Mouse (Mus musculus): Measurements from ENCODE around the gene Cntn5. TPM values are rescaled to one million over a fixed set of nuclear protein-coding genes. Genes with fewer than 3 reads are reported as not detected.

Gene Cntn5
- polyA plus RNA-seq, 1 experiment: not detected

- no peaks in the 10 kb centered on the region for H3K36me3 ChIP-seq (replicated peaks; ENCODE audit: low read length)
- no peaks in the 10 kb centered on the region for H3K9me3 ChIP-seq
- TF ChIP-seq FLI1 (IDR thresholded peaks at IDR 0.05; ENCODE audit: low read length) (no peak), GATA1 (IDR thresholded peaks at IDR 0.05; ENCODE audit: borderline replicate concordance, low read length) (no peak)
- H3K4me1 ChIP-seq: no peaks in the 10 kb centered on the region
- H3K4me3 ChIP-seq (replicated peaks): no peak overlapping the region
- no peaks in the 10 kb centered on the region for H3K27me3 ChIP-seq (replicated peaks)
Measured at GRCm38 (mm10) chr9:10324697-10325368, 579.7 kb downstream of the Cntn5 start.

- Histone ChIP-seq H3K4me1 (no peaks in the 10 kb centered on the region), H3K36me3 (replicated peaks; ENCODE audit: low read length) (no peaks in the 10 kb centered on the region), H3K9me3 (no peaks in the 10 kb centered on the region), H3K4me3 (replicated peaks) (no peak overlapping the region), H3K27me3 (replicated peaks) (no peaks in the 10 kb centered on the region)
- TF ChIP-seq FLI1 (IDR thresholded peaks at IDR 0.05; ENCODE audit: low read length) (no peak), GATA1 (IDR thresholded peaks at IDR 0.05; ENCODE audit: borderline replicate concordance, low read length) (no peak)
Measured at GRCm38 (mm10) chr9:10269342-10269741, 635.2 kb downstream of the Cntn5 start.

GRCm38 (mm10) chr9:10268836-10269235 is 635.7 kb downstream of the Cntn5 start:
- H3K4me1 ChIP-seq: no peaks in the 10 kb centered on the region
- TF ChIP-seq FLI1 (IDR thresholded peaks at IDR 0.05; ENCODE audit: low read length) (no peak), GATA1 (IDR thresholded peaks at IDR 0.05; ENCODE audit: borderline replicate concordance, low read length) (no peak)
- H3K9me3 ChIP-seq: no peaks in the 10 kb centered on the region
- no peaks in the 10 kb centered on the region for H3K27me3 ChIP-seq (replicated peaks)
- H3K36me3 ChIP-seq (replicated peaks; ENCODE audit: low read length): no peaks in the 10 kb centered on the region
- H3K4me3 ChIP-seq (replicated peaks): no peak overlapping the region

- TF ChIP-seq GATA1 (IDR thresholded peaks at IDR 0.05; ENCODE audit: borderline replicate concordance, low read length): no peak
- Histone ChIP-seq H3K27me3 (replicated peaks) (no peaks in the 10 kb centered on the region), H3K36me3 (replicated peaks; ENCODE audit: low read length) (no peaks in the 10 kb centered on the region), H3K4me3 (replicated peaks) (no peak overlapping the region), H3K4me1 (no peaks in the 10 kb centered on the region), H3K9me3 (no peaks in the 10 kb centered on the region)
Measured at GRCm38 (mm10) chr9:10265616-10266015, 639.0 kb downstream of the Cntn5 start.

GRCm38 (mm10) chr9:10233364-10233763 is 671.2 kb downstream of the Cntn5 start:
- Histone ChIP-seq H3K4me3 (replicated peaks) (no peak overlapping the region), H3K27me3 (replicated peaks) (no peaks in the 10 kb centered on the region), H3K36me3 (replicated peaks; ENCODE audit: low read length) (no peaks in the 10 kb centered on the region), H3K9me3 (no peaks in the 10 kb centered on the region), H3K4me1 (no peaks in the 10 kb centered on the region)
- TF ChIP-seq FLI1 (IDR thresholded peaks at IDR 0.05; ENCODE audit: low read length) (no peak), GATA1 (IDR thresholded peaks at IDR 0.05; ENCODE audit: borderline replicate concordance, low read length) (no peak)

GRCm38 (mm10) chr9:10232066-10232465 is 672.5 kb downstream of the Cntn5 start:
- no peak overlapping the region for H3K4me3 ChIP-seq (replicated peaks)
- TF ChIP-seq GATA1 (IDR thresholded peaks at IDR 0.05; ENCODE audit: borderline replicate concordance, low read length): no peak
- TF ChIP-seq FLI1 (IDR thresholded peaks at IDR 0.05; ENCODE audit: low read length): no peak

GRCm38 (mm10) chr9:10230973-10231372 is 673.6 kb downstream of the Cntn5 start:
- TF ChIP-seq FLI1 (IDR thresholded peaks at IDR 0.05; ENCODE audit: low read length): no peak
- TF ChIP-seq GATA1 (IDR thresholded peaks at IDR 0.05; ENCODE audit: borderline replicate concordance, low read length): no peak

More at GRCm38 (mm10) chr9:10232066-10232465, 672.5 kb downstream of the Cntn5 start:
- Histone ChIP-seq H3K4me1 (no peaks in the 10 kb centered on the region), H3K36me3 (replicated peaks; ENCODE audit: low read length) (no peaks in the 10 kb centered on the region), H3K9me3 (no peaks in the 10 kb centered on the region), H3K27me3 (replicated peaks) (no peaks in the 10 kb centered on the region)

GRCm38 (mm10) chr9:10229716-10230115 is 674.9 kb downstream of the Cntn5 start:
- Histone ChIP-seq H3K9me3 (no peaks in the 10 kb centered on the region), H3K4me3 (replicated peaks) (no peak overlapping the region), H3K36me3 (replicated peaks; ENCODE audit: low read length) (no peaks in the 10 kb centered on the region), H3K4me1 (no peaks in the 10 kb centered on the region), H3K27me3 (replicated peaks) (no peaks in the 10 kb centered on the region)
- TF ChIP-seq FLI1 (IDR thresholded peaks at IDR 0.05; ENCODE audit: low read length) (no peak), GATA1 (IDR thresholded peaks at IDR 0.05; ENCODE audit: borderline replicate concordance, low read length) (no peak)

More at GRCm38 (mm10) chr9:10230973-10231372, 673.6 kb downstream of the Cntn5 start:
- Histone ChIP-seq H3K4me1 (no peaks in the 10 kb centered on the region), H3K36me3 (replicated peaks; ENCODE audit: low read length) (no peaks in the 10 kb centered on the region), H3K9me3 (no peaks in the 10 kb centered on the region), H3K4me3 (replicated peaks) (no peak overlapping the region), H3K27me3 (replicated peaks) (no peaks in the 10 kb centered on the region)

- Histone ChIP-seq H3K36me3 (replicated peaks; ENCODE audit: low read length) (no peaks in the 10 kb centered on the region), H3K4me3 (replicated peaks) (no peak overlapping the region), H3K4me1 (no peaks in the 10 kb centered on the region), H3K27me3 (replicated peaks) (no peaks in the 10 kb centered on the region), H3K9me3 (no peaks in the 10 kb centered on the region)
- no peak for TF ChIP-seq FLI1 (IDR thresholded peaks at IDR 0.05; ENCODE audit: low read length)
- no peak for TF ChIP-seq GATA1 (IDR thresholded peaks at IDR 0.05; ENCODE audit: borderline replicate concordance, low read length)
Measured at GRCm38 (mm10) chr9:10226013-10226412, 678.6 kb downstream of the Cntn5 start.

GRCm38 (mm10) chr9:10186063-10186462 is 718.5 kb downstream of the Cntn5 start:
- H3K27me3 ChIP-seq (replicated peaks): no peaks in the 10 kb centered on the region
- no peaks in the 10 kb centered on the region for H3K9me3 ChIP-seq
- TF ChIP-seq FLI1 (IDR thresholded peaks at IDR 0.05; ENCODE audit: low read length) (no peak), GATA1 (IDR thresholded peaks at IDR 0.05; ENCODE audit: borderline replicate concordance, low read length) (no peak)
- H3K4me1 ChIP-seq: no peaks in the 10 kb centered on the region
- H3K36me3 ChIP-seq (replicated peaks; ENCODE audit: low read length): no peaks in the 10 kb centered on the region
- no peak overlapping the region for H3K4me3 ChIP-seq (replicated peaks)
